In genomic region chr13:111725165-111726077, GRCm38 (mm10) we compare ENCODE assay signal across 8 mouse cellular contexts. TPM values are rescaled to one million over a fixed set of nuclear protein-coding genes. Genes with fewer than 3 reads are reported as not detected.
DNase-seq lines count a peak whose midpoint lies in the region; ATAC-seq and TF ChIP-seq lines count a peak whose summit lies in the region.

No protein-coding gene starts in this region.

- peak; percentile 86 for TF ChIP-seq POLR2A in heart, adult 2 months (IDR thresholded peaks at IDR 0.05; ENCODE audit: insufficient read depth, low read depth, low read length)

- TF ChIP-seq CTCF in heart, adult 2 months (IDR thresholded peaks at IDR 0.05), result no peak

- peak overlapping the region; percentile 87 for H3K4me2 ChIP-seq in embryonic facial prominence, embryonic 14.5 days (ENCODE audit: low read depth, low read length)
- peak overlapping the region; percentile 81 for H3K4me2 ChIP-seq in limb, embryonic 13.5 days (replicated peaks)
- H3K4me2 ChIP-seq in midbrain, embryonic 16.5 days (ENCODE audit: low read length), result peak overlapping the region; percentile 89

- ATAC-seq in embryonic facial prominence, embryonic 14.5 days (ENCODE audit: low read depth), result peak; percentile 99
- peak; percentile 99 for ATAC-seq in limb, embryonic 13.5 days (ENCODE audit: low FRiP score, low read depth)
- ATAC-seq in midbrain, embryonic 16.5 days, result peak; percentile 99

- intact Hi-C loops in heart, adult 2 months (cut with DNase I), result loop anchor here (2.0 kb wide), 2 partner anchors 15 to 235 kb away; partner anchors contain the start of gene Gpbp1

- H3K27ac ChIP-seq in embryonic facial prominence, embryonic 14.5 days (replicated peaks; ENCODE audit: low read depth, low read length), result peak overlapping the region; percentile 87
- H3K27ac ChIP-seq in heart, adult 2 months, result peak overlapping the region; percentile 81
- peak overlapping the region; percentile 88 for H3K27ac ChIP-seq in limb, embryonic 13.5 days
- H3K27ac ChIP-seq in midbrain, embryonic 16.5 days (ENCODE audit: low read length), result peak overlapping the region; percentile 66

- under 1% methylated on average over 42 of the region's 65 CpGs for WGBS in embryonic facial prominence, embryonic 14.5 days
- under 1% methylated on average over 65 of the region's 65 CpGs for WGBS in heart, adult 2 months
- under 1% methylated on average over 65 of the region's 65 CpGs for WGBS in limb, embryonic 13.5 days
- WGBS in midbrain, embryonic 16.5 days, result under 1% methylated on average over 64 of the region's 65 CpGs

- peaks cover 7% of the 10 kb centered on the region; the same call in 1 of the 2 replicates for H3K4me1 ChIP-seq in embryonic facial prominence, embryonic 14.5 days (ENCODE audit: control insufficient read depth, insufficient read depth, low read length)
- no peaks in the 10 kb centered on the region for H3K4me1 ChIP-seq in heart, adult 2 months (ENCODE audit: control insufficient read depth, insufficient read depth, low read length)
- peaks cover 8% of the 10 kb centered on the region for H3K4me1 ChIP-seq in limb, embryonic 13.5 days
- H3K4me1 ChIP-seq in midbrain, embryonic 16.5 days (ENCODE audit: control insufficient read depth, insufficient read depth, low read length), result peaks cover 8% of the 10 kb centered on the region; the same call in 1 of the 2 replicates

- TF ChIP-seq EP300 in heart, adult 2 months (IDR thresholded peaks at IDR 0.05; ENCODE audit: insufficient read depth, low read depth, low read length), result peak; percentile 68

- H3K36me3 ChIP-seq in embryonic facial prominence, embryonic 14.5 days (ENCODE audit: control insufficient read depth, insufficient read depth, low read length), result no peaks in the 10 kb centered on the region
- no peaks in the 10 kb centered on the region for H3K36me3 ChIP-seq in heart, adult 2 months (ENCODE audit: control insufficient read depth, insufficient read depth, low read length)
- peaks cover 1% of the 10 kb centered on the region; the same call in 1 of the 2 replicates for H3K36me3 ChIP-seq in limb, embryonic 13.5 days
- no peaks in the 10 kb centered on the region for H3K36me3 ChIP-seq in midbrain, embryonic 16.5 days (ENCODE audit: control insufficient read depth, insufficient read depth, low read length)

- H3K4me3 ChIP-seq in embryonic facial prominence, embryonic 14.5 days (ENCODE audit: low read depth, low read length), result peak overlapping the region; percentile 62
- peak overlapping the region; percentile 69 for H3K4me3 ChIP-seq in heart, adult 2 months
- peak overlapping the region; percentile 60 for H3K4me3 ChIP-seq in limb, embryonic 13.5 days
- H3K4me3 ChIP-seq in midbrain, embryonic 16.5 days (ENCODE audit: low read depth, low read length), result peak overlapping the region; percentile 76

- H3K9ac ChIP-seq in embryonic facial prominence, embryonic 14.5 days (ENCODE audit: low read depth, low read length), result peak overlapping the region; percentile 76
- peak overlapping the region; percentile 86 for H3K9ac ChIP-seq in heart, adult 2 months (ENCODE audit: low read depth, low read length)
- H3K9ac ChIP-seq in limb, embryonic 13.5 days, result peak overlapping the region; percentile 75
- peak overlapping the region; percentile 71 for H3K9ac ChIP-seq in midbrain, embryonic 16.5 days (ENCODE audit: low read depth, low read length)

- DNase-seq in 3T3-L1 (ENCODE audit: low read depth, low spot score), result peak; percentile 97
- DNase-seq in adrenal gland, postnatal 4 days (ENCODE audit: low spot score in 2 of 2), result peak; percentile 85 to 95
- peak; percentile 100 for DNase-seq in embryonic facial prominence, embryonic 14.5 days (ENCODE audit: low spot score)
- DNase-seq in heart, adult 2 months, result peak; percentile 98 to 99
- DNase-seq in kidney, adult 8-10 months, result peak; percentile 98
- peak; percentile 95 to 99 for DNase-seq in spleen, postnatal 10 days (ENCODE audit: low spot score in 2 of 2)

- peaks cover 8% of the 10 kb centered on the region for H3K9me3 ChIP-seq in embryonic facial prominence, embryonic 14.5 days (ENCODE audit: control insufficient read depth, low read length)
- peaks cover 4% of the 10 kb centered on the region for H3K9me3 ChIP-seq in limb, embryonic 13.5 days
- H3K9me3 ChIP-seq in midbrain, embryonic 16.5 days (replicated peaks; ENCODE audit: control insufficient read depth, low read length, poor library complexity, severe bottlenecking), result 0 out of 2 replicates have a peak, but pooled peaks cover 2% of the 10 kb centered on the region

- H3K27me3 ChIP-seq in embryonic facial prominence, embryonic 14.5 days (replicated peaks; ENCODE audit: control insufficient read depth, insufficient read depth, low read length), result no peaks in the 10 kb centered on the region
- no peaks in the 10 kb centered on the region for H3K27me3 ChIP-seq in heart, adult 2 months (ENCODE audit: control insufficient read depth, insufficient read depth, low read length)
- H3K27me3 ChIP-seq in limb, embryonic 13.5 days, result no peaks in the 10 kb centered on the region
- no peaks in the 10 kb centered on the region for H3K27me3 ChIP-seq in midbrain, embryonic 16.5 days (ENCODE audit: control insufficient read depth, insufficient read depth, low read depth, low read length)

- H3K79me2 ChIP-seq in heart, adult 2 months (replicated peaks; ENCODE audit: control insufficient read depth, insufficient read depth, low read length), result no peaks in the 10 kb centered on the region

RNA-seq across cellular contexts. Expression of gene Mier3, which starts 44.6 kb away (rescaled TPM):
- 10 to 100 TPM; 46.7 to 48.9 TPM for total RNA-seq in adrenal gland, postnatal 4 days (2021)
- polyA plus RNA-seq in embryonic facial prominence, embryonic 14.5 days (2014; fragmentation: Nextera tagmentation; extraction: Ambion mirVana), result 28.4 and 28.7 TPM in 2 replicates
- total RNA-seq in heart, adult 2 months (2021), result 10 to 100 TPM; 13.1 to 14.6 TPM
- polyA plus RNA-seq in heart, adult 2 months (2012; rRNA removed), result 3.3 and 5.2 TPM in 2 replicates
- polyA plus RNA-seq in limb, embryonic 13.5 days (2015; fragmentation: Nextera tagmentation; extraction: Ambion mirVana), result 26.9 and 27.5 TPM in 2 replicates
- polyA plus RNA-seq in midbrain, embryonic 16.5 days (2015; fragmentation: Nextera tagmentation; extraction: Ambion mirVana), result 18.9 and 19.5 TPM in 2 replicates

Comparison
In these comparisons a context has a peak if more than half of its experiments do, and no peak if none do; other contexts are left out.
1. Peak in every context shown above with its lines: DNase-seq, ATAC-seq, H3K4me3 ChIP-seq and H3K27ac ChIP-seq.